Mouse (Mus musculus) testis, adult 2 months (tissue): ENCODE data around the gene Apobec1. TPM values are rescaled to one million over a fixed set of nuclear protein-coding genes. Genes with fewer than 3 reads are reported as not detected.
"Not testable (repeated sequence)": the region's sequence is repeated elsewhere in the genome, so short reads cannot be mapped to it uniquely, and the experiment has no call there.

Experiments
- H3K27ac ChIP-seq: fragments of 200-500 bp; 2 replicates; pipeline ENCODE4 v1.5.1; 2012; ENCODE audit warnings: low read depth, low read length; ENCODE audit not compliant: control insufficient read depth, insufficient read depth
- H3K27me3 ChIP-seq: fragments of 200-500 bp; 2 replicates; pipeline ENCODE4 v1.6.1; 2012; ENCODE audit warnings: mild to moderate bottlenecking, low read length, moderate library complexity; ENCODE audit not compliant: control insufficient read depth, insufficient read depth
- H3K36me3 ChIP-seq: fragments of 200-500 bp; 2 replicates; pipeline ENCODE4 v1.6.1; 2012; ENCODE audit warnings: mild to moderate bottlenecking, low read length; ENCODE audit not compliant: control insufficient read depth, insufficient read depth
- H3K4me1 ChIP-seq: fragments of 200-500 bp; 2 replicates; pipeline ENCODE4 v1.6.1; 2012; ENCODE audit warnings: low read length; ENCODE audit not compliant: control insufficient read depth, insufficient read depth
- H3K4me3 ChIP-seq: fragments of 200-500 bp; 2 replicates; pipeline ENCODE4 v1.5.1; 2012; ENCODE audit warnings: low read depth, mild to moderate bottlenecking, low read length, moderate library complexity, mixed read lengths; ENCODE audit not compliant: control insufficient read depth
- CTCF ChIP-seq: fragments of 200-500 bp; IDR thresholded peaks from 2 replicates; pipeline ENCODE4 v1.5.1; 2012; ENCODE audit warnings: low read depth, mild to moderate bottlenecking, inconsistent platforms, low read length, moderate library complexity; ENCODE audit not compliant: control insufficient read depth, insufficient read depth, insufficient replicate concordance
- POLR2A ChIP-seq: fragments of 200-500 bp; IDR thresholded peaks from 2 replicates; pipeline ENCODE4 v1.6.1; 2012; ENCODE audit warnings: low read depth, mild to moderate bottlenecking, inconsistent platforms, low read length, moderate library complexity; ENCODE audit not compliant: control insufficient read depth
- polyA plus RNA-seq: library from polyadenylated mRNA; depleted of rRNA; stranded (reverse); fragments of >200 nt; gene quantifications from 2 replicates; pipeline ENCODE4 v1.2.3, GENCODE M21; 2012

Apobec1 gene
- polyA plus RNA-seq, 1 experiment: 1.7 TPM

GRCm38 (mm10) chr6:122555266-122555665, 47.0 kb downstream of the Apobec1 start:
- Histone ChIP-seq H3K27me3 (no peaks in the 10 kb centered on the region), H3K27ac (no peak overlapping the region), H3K4me1 (peaks cover under 1% of the 10 kb centered on the region), H3K36me3 (no peaks in the 10 kb centered on the region), H3K4me3 (no peak overlapping the region)
- TF ChIP-seq CTCF (no peak), POLR2A (no peak)

- H3K27ac ChIP-seq: no peak overlapping the region
- no peak overlapping the region for H3K4me3 ChIP-seq
- no peak for TF ChIP-seq POLR2A
- TF ChIP-seq CTCF: no peak
- no peaks in the 10 kb centered on the region; the same call in 1 of the 2 replicates for H3K4me1 ChIP-seq
- no peaks in the 10 kb centered on the region for H3K27me3 ChIP-seq
- no peaks in the 10 kb centered on the region for H3K36me3 ChIP-seq
These were observed 48.1 kb downstream of the Apobec1 start for GRCm38 (mm10) chr6:122554102-122554501.

GRCm38 (mm10) chr6:122553606-122554005, 48.6 kb downstream of the Apobec1 start, which contains the start of gene Aicda:
Aicda (plus strand) TSS chr6:122553801.
- Histone ChIP-seq H3K36me3 (no peaks in the 10 kb centered on the region), H3K4me3 (no peak within 1 kb of the TSS)
- TF ChIP-seq POLR2A (no peak), CTCF (no peak)

GRCm38 (mm10) chr6:122545948-122546347, 56.3 kb downstream of the Apobec1 start:
- no peak overlapping the region; the same call in 1 of the 2 replicates for H3K4me3 ChIP-seq
- no peak overlapping the region for H3K27ac ChIP-seq
- H3K4me1 ChIP-seq: peaks cover 2% of the 10 kb centered on the region; the same call in 1 of the 2 replicates
- H3K36me3 ChIP-seq: no peaks in the 10 kb centered on the region
- TF ChIP-seq CTCF (no peak), POLR2A (no peak)
- H3K27me3 ChIP-seq: no peaks in the 10 kb centered on the region

More at GRCm38 (mm10) chr6:122553606-122554005, 48.6 kb downstream of the Apobec1 start, which contains the start of gene Aicda:
- H3K27ac ChIP-seq: no peak within 1 kb of the TSS
- H3K27me3 ChIP-seq: no peaks in the 10 kb centered on the region
- H3K4me1 ChIP-seq: no peaks in the 10 kb centered on the region; the same call in 1 of the 2 replicates

- H3K4me1 ChIP-seq: peaks cover 2% of the 10 kb centered on the region; the same call in 1 of the 2 replicates
- no peaks in the 10 kb centered on the region for H3K36me3 ChIP-seq
- TF ChIP-seq POLR2A (no peak), CTCF (no peak)
- H3K27me3 ChIP-seq: no peaks in the 10 kb centered on the region
- H3K27ac ChIP-seq: no peak overlapping the region
- H3K4me3 ChIP-seq: no peak overlapping the region
These were observed 56.9 kb downstream of the Apobec1 start for GRCm38 (mm10) chr6:122545289-122545882.

GRCm38 (mm10) chr6:122544672-122545071, 57.6 kb downstream of the Apobec1 start:
- H3K36me3 ChIP-seq: no peaks in the 10 kb centered on the region
- no peak overlapping the region for H3K4me3 ChIP-seq
- no peaks in the 10 kb centered on the region for H3K27me3 ChIP-seq
- peaks cover 2% of the 10 kb centered on the region; the same call in 1 of the 2 replicates for H3K4me1 ChIP-seq
- no peak overlapping the region for H3K27ac ChIP-seq
- no peak for TF ChIP-seq POLR2A
- no peak for TF ChIP-seq CTCF

GRCm38 (mm10) chr6:122543574-122543973, 58.7 kb downstream of the Apobec1 start:
- H3K4me3 ChIP-seq: no peak overlapping the region
- peaks cover 2% of the 10 kb centered on the region; the same call in 1 of the 2 replicates for H3K4me1 ChIP-seq
- TF ChIP-seq CTCF: no peak
- TF ChIP-seq POLR2A: no peak
- no peaks in the 10 kb centered on the region for H3K27me3 ChIP-seq
- H3K27ac ChIP-seq: no peak overlapping the region
- no peaks in the 10 kb centered on the region for H3K36me3 ChIP-seq

GRCm38 (mm10) chr6:122542459-122542858, 59.8 kb downstream of the Apobec1 start:
- not testable (repeated sequence) for H3K27ac ChIP-seq, H3K36me3 ChIP-seq, H3K27me3 ChIP-seq, H3K4me3 ChIP-seq, H3K4me1 ChIP-seq
